Mouse (Mus musculus) CH12.LX (cell line): ENCODE measurements around the gene Sh2d4b. TPM values are rescaled to one million over a fixed set of nuclear protein-coding genes. Genes with fewer than 3 reads are reported as not detected.

Source experiments
- DNase-seq: peaks from one replicate; pipeline ENCODE4 v3.0.0-alpha.2; 2013; ENCODE audit errors: extremely low read depth
- H3K27ac ChIP-seq: 2 replicates; pipeline ENCODE4 v1.5.1; 2012; ENCODE audit warnings: low read depth, mild to moderate bottlenecking, control low read depth, moderate library complexity; ENCODE audit not compliant: insufficient read depth
- H3K27me3 ChIP-seq: replicated peaks from 2 replicates; pipeline ENCODE3; 2012; ENCODE audit warnings: inconsistent platforms
- H3K36me3 ChIP-seq, 2 experiments: replicated peaks in 1 of 2; 2 replicates each; pipeline versions ENCODE3 to v1.6.1; 2012; ENCODE audit warnings: inconsistent platforms in 1 of 2, low read length in 1 of 2, mild to moderate bottlenecking in 1 of 2, mixed read lengths in 1 of 2, moderate library complexity in 1 of 2; ENCODE audit not compliant: control insufficient read depth in 1 of 2, insufficient read depth in 1 of 2
- H3K4me1 ChIP-seq, 2 experiments: 2 replicates each; pipeline ENCODE4 v1.6.1; 2012; ENCODE audit warnings: inconsistent platforms in 1 of 2, moderate library complexity in 1 of 2; ENCODE audit not compliant: insufficient read depth in 2 of 2, control insufficient read depth in 1 of 2
- H3K4me2 ChIP-seq: 2 replicates; pipeline ENCODE4 v1.6.1; 2012; ENCODE audit warnings: low read depth, mild to moderate bottlenecking, control low read depth; ENCODE audit not compliant: poor library complexity, insufficient read depth, severe bottlenecking
- H3K4me3 ChIP-seq, 3 experiments: fragments of 150-350 bp in 1 of 3; sonication (generic) in 1 of 3; replicated peaks in 1 of 3; 2 replicates each; pipeline versions ENCODE3 to v1.5.1; 2011 to 2012; ENCODE audit warnings: low read depth in 2 of 3, low read length in 2 of 3, mild to moderate bottlenecking in 2 of 3, moderate library complexity in 2 of 3, control low read depth in 1 of 3, improper control_type of control experiment in 1 of 3, inconsistent platforms in 1 of 3, mixed read lengths in 1 of 3; ENCODE audit not compliant: poor library complexity in 1 of 3
- H3K79me2 ChIP-seq: replicated peaks from 2 replicates; pipeline ENCODE4 v1.6.1; 2012; ENCODE audit warnings: mild to moderate bottlenecking, moderate library complexity; ENCODE audit not compliant: control insufficient read depth, poor library complexity, insufficient read depth, severe bottlenecking; ENCODE audit errors: extremely low read depth
- H3K9ac ChIP-seq: 2 replicates; pipeline ENCODE4 v1.6.1; 2012; ENCODE audit warnings: low read depth, mild to moderate bottlenecking, control low read depth, moderate library complexity; ENCODE audit not compliant: insufficient read depth
- H3K9me3 ChIP-seq: replicated peaks from 2 replicates; pipeline ENCODE3; 2012; ENCODE audit warnings: low read length, inconsistent platforms, mixed read lengths
- BHLHE40 ChIP-seq: IDR thresholded peaks from 2 replicates; pipeline ENCODE4 v1.6.1; 2011; ENCODE audit warnings: mild to moderate bottlenecking, low read depth, low read length, improper control_type of control experiment
- CHD1 ChIP-seq: IDR thresholded peaks from 2 replicates; pipeline ENCODE4 v1.6.1; 2012; ENCODE audit warnings: low read depth, low read length, improper control_type of control experiment, inconsistent platforms
- CHD2 ChIP-seq: IDR thresholded peaks from 2 replicates; pipeline ENCODE4 v1.6.1; 2011; ENCODE audit warnings: low read length, improper control_type of control experiment
- CTCF ChIP-seq, 2 experiments: IDR thresholded peaks in 1 of 2; conservative IDR thresholded peaks in 1 of 2; 2 replicates each; pipeline ENCODE4 v1.5.1; 2011 to 2012; ENCODE audit warnings: low read depth in 2 of 2, low read length in 2 of 2, improper control_type of control experiment in 1 of 2, inconsistent platforms in 1 of 2, mild to moderate bottlenecking in 1 of 2, moderate library complexity in 1 of 2
- ELF1 ChIP-seq: IDR thresholded peaks from 2 replicates; pipeline ENCODE4 v1.6.1; 2014; ENCODE audit warnings: low read depth, mild to moderate bottlenecking, inconsistent platforms, low read length, improper control_type of control experiment
- EP300 ChIP-seq: IDR thresholded peaks from 2 replicates; pipeline ENCODE4 v1.6.1; 2011; ENCODE audit warnings: low read length, improper control_type of control experiment
- GABPA ChIP-seq: IDR thresholded peaks from 2 replicates; pipeline ENCODE4 v1.6.1; 2012; ENCODE audit warnings: low read depth, low read length, improper control_type of control experiment, inconsistent platforms; ENCODE audit not compliant: insufficient replicate concordance
- IRF4 ChIP-seq: IDR thresholded peaks from 2 replicates; pipeline ENCODE4 v1.6.1; 2014; ENCODE audit warnings: low read depth, mild to moderate bottlenecking, inconsistent platforms, low read length, improper control_type of control experiment
- KAT2A ChIP-seq: IDR thresholded peaks from 2 replicates; pipeline ENCODE4 v1.6.1; 2012; ENCODE audit warnings: low read length, improper control_type of control experiment, inconsistent platforms; ENCODE audit not compliant: insufficient replicate concordance
- MAX ChIP-seq: IDR thresholded peaks from 2 replicates; pipeline ENCODE4 v1.6.1; 2011; ENCODE audit warnings: low read length, improper control_type of control experiment
- MXI1 ChIP-seq: IDR thresholded peaks from 2 replicates; pipeline ENCODE4 v1.6.1; 2011; ENCODE audit warnings: mild to moderate bottlenecking, low read depth, low read length, improper control_type of control experiment
- MYC ChIP-seq: IDR thresholded peaks from 2 replicates; pipeline ENCODE4 v1.6.1; 2011; ENCODE audit warnings: low read depth, mild to moderate bottlenecking, improper control_type of control experiment, low read length
- RCOR1 ChIP-seq: conservative IDR thresholded peaks from 2 replicates; pipeline ENCODE4 v1.6.1; 2012; ENCODE audit warnings: low read depth, mild to moderate bottlenecking, inconsistent platforms, low read length, improper control_type of control experiment
- SMC3 ChIP-seq: IDR thresholded peaks from 2 replicates; pipeline ENCODE4 v1.6.1; 2011; ENCODE audit warnings: low read depth, low read length, improper control_type of control experiment
- UBTF ChIP-seq: IDR thresholded peaks from 2 replicates; pipeline ENCODE4 v1.6.1; 2012; ENCODE audit warnings: low read depth, mild to moderate bottlenecking, inconsistent platforms, low read length, improper control_type of control experiment, moderate library complexity
- USF1 ChIP-seq: IDR thresholded peaks from 2 replicates; pipeline ENCODE4 v1.6.1; 2014; ENCODE audit warnings: low read depth, mild to moderate bottlenecking, inconsistent platforms, low read length, improper control_type of control experiment
- USF2 ChIP-seq: conservative IDR thresholded peaks from 2 replicates; pipeline ENCODE4 v1.6.1; 2011; ENCODE audit warnings: low read depth, low read length, improper control_type of control experiment
- ZKSCAN1 ChIP-seq: IDR thresholded peaks from 2 replicates; pipeline ENCODE4 v1.6.1; 2012; ENCODE audit warnings: low read depth, inconsistent platforms, low read length, improper control_type of control experiment, borderline replicate concordance
- ZNF384 ChIP-seq: IDR thresholded peaks from 2 replicates; pipeline ENCODE4 v1.6.1; 2012; ENCODE audit warnings: low read depth, low read length, improper control_type of control experiment, inconsistent platforms
- dilution Hi-C: fragments of 300-500 bp; cut with MboI; formaldehyde crosslinking; loops from 2 replicates; pipeline ENCODE4 v1.14.3; 2020; ENCODE audit warnings: low sequenced_read_pairs; ENCODE audit not compliant: extremely low pct_unique_long_range_greater_than_20kb, extremely low pct_ligation_motif_present
- in situ Hi-C: fragments of 300-500 bp; cut with MboI; formaldehyde crosslinking; loops from 3 replicates; pipeline ENCODE4 v1.14.3; 2019; ENCODE audit warnings: low sequenced_read_pairs, low pct_ligation_motif_present, low pct_unique_long_range_greater_than_20kb, mixed read lengths
- polyA plus RNA-seq: library from polyadenylated mRNA; unstranded; fragments of >175 nt; gene quantifications from 2 replicates; pipeline ENCODE4 v1.2.1, GENCODE M21; 2012; ENCODE audit warnings: low read depth; ENCODE audit not compliant: insufficient read length
- total RNA-seq, 2 experiments: library from RNA; depleted of rRNA; stranded (reverse); fragments of 300-350 nt in 1 of 2; fragments of >200 nt in 1 of 2; gene quantifications; 2 replicates each; pipeline ENCODE4 v1.2.3; 2012 to 2014

Gene Sh2d4b
- total and polyA plus RNA-seq, 3 experiments, result 0.04 to 0.17 TPM; not detected in 1

DNA sequence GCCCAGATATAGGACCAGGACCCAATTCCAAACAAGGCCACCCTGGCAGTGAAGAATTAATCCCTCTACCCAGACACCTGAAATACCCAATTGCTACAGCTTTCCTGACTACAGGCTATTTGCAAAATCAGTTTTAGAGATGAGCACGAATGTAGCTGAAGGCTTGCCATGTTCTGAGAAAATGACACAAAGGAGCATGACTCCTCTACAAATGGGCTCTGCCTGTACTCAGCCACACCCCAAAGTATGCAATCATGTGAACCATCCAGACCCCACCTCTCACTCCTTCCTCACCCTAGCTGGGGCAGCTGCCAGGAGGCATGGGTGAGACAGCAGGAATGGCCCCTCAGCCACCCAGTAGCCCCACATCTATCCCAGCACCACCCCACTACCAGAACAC lies 42.4 kb upstream of the Sh2d4b start:
- no peak overlapping the region for H3K4me3 ChIP-seq
- H3K27me3 ChIP-seq, result no peaks in the 10 kb centered on the region
- peaks cover 11% of the 10 kb centered on the region for H3K79me2 ChIP-seq
- no peak overlapping the region for H3K4me2 ChIP-seq
- no peak for DNase-seq
- peaks cover 38 to 95% of the 10 kb centered on the region in 2 experiments for H3K4me1 ChIP-seq
- dilution Hi-C loops (no loop called here), in situ Hi-C loops (no loop called here)
- TF ChIP-seq KAT2A (no peak), RCOR1 (no peak), ZKSCAN1 (no peak), UBTF (no peak), CHD1 (no peak), SMC3 (no peak), USF1 (no peak), GABPA (no peak), ELF1 (no peak), ZNF384 (no peak), CHD2 (no peak)
- peaks cover 2 to 61% of the 10 kb centered on the region in 2 experiments for H3K36me3 ChIP-seq
- H3K9ac ChIP-seq, result no peak overlapping the region
- H3K9me3 ChIP-seq, result no peaks in the 10 kb centered on the region
- no peak overlapping the region for H3K27ac ChIP-seq

DNA sequence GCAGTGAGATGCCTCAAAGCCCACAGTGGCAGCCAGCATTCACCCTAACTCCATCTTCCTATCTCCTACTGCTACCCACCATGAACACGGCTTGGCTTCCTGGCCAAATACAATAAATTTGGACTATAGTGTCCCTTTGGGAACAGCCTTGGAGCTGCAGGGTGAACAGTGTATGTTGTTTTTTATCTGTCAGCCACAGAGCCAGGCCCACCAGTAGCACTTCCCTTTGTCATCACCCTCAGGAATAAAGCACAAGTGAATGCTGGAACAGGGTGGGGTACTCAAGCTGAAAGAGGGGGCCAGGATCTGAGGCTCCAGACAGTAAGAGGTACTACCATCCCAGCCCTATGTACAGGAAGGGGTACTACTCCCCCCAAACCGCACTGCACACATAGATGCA lies 42.0 kb upstream of the Sh2d4b start:
- TF ChIP-seq USF1 (no peak), SMC3 (no peak), BHLHE40 (no peak)
- in situ Hi-C loops (no loop called here), dilution Hi-C loops (no loop called here)
- no peaks in the 10 kb centered on the region for H3K9me3 ChIP-seq
- H3K4me1 ChIP-seq, result peaks cover 39 to 95% of the 10 kb centered on the region in 2 experiments
- no peaks in the 10 kb centered on the region for H3K27me3 ChIP-seq
- H3K9ac ChIP-seq, result no peak overlapping the region
- H3K4me2 ChIP-seq, result no peak overlapping the region
- H3K4me3 ChIP-seq, result no peak overlapping the region
- no peak overlapping the region for H3K27ac ChIP-seq
- peaks cover 11% of the 10 kb centered on the region for H3K79me2 ChIP-seq
- H3K36me3 ChIP-seq, result peaks cover 2 to 61% of the 10 kb centered on the region in 2 experiments
- DNase-seq, result no peak

DNA sequence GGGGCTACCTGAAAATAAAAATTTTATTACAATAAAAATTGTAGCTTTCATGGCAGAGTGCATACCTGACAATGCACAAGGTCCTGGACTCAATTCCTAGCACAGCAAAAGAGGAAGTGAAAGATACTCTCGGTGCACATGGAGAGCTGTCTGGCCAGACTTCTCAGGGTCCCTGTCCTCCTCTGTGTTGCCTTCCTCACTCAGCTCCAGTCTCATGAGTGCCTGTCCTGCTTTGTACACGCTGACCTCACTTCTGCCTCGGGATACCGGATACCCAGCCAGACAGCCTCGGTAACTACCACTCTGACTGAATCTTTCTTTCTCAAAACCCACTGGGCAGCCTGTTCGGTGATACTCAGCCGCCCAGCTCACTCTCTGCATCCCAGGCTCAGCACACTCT lies 40.3 kb upstream of the Sh2d4b start:
- in situ Hi-C loops, result no loop called here
- H3K4me2 ChIP-seq, result no peak overlapping the region
- peak; percentile 59 for DNase-seq
- H3K4me1 ChIP-seq, result peaks cover 35 to 99% of the 10 kb centered on the region in 2 experiments
- TF ChIP-seq MAX (peak; percentile 60; the same call in 1 of the 2 replicates), CTCF (conservative IDR thresholded peaks at IDR 0.05 in 1 of 2, IDR thresholded peaks at IDR 0.05 in 1 of 2; ENCODE audit: low read depth in 2 of 2, low read length in 2 of 2) (no peak), MYC (peak; percentile 87), USF2 (no peak), EP300 (peak; percentile 83), IRF4 (peak; percentile 83), MXI1 (0 out of 2 replicates have a peak, but pooled peaks have one; percentile 58), BHLHE40 (peak; percentile 45; the same call in 1 of the 2 replicates)
- no peaks in the 10 kb centered on the region for H3K9me3 ChIP-seq
- peaks cover 5% of the 10 kb centered on the region for H3K79me2 ChIP-seq
- H3K4me3 ChIP-seq, result no peak overlapping the region
- dilution Hi-C loops, result no loop called here
- no peak overlapping the region for H3K27ac ChIP-seq
- peaks cover 2 to 67% of the 10 kb centered on the region in 2 experiments for H3K36me3 ChIP-seq
- no peak overlapping the region for H3K9ac ChIP-seq
- no peaks in the 10 kb centered on the region for H3K27me3 ChIP-seq
